Comparison of ENCODE assay signal across 14 mouse cellular contexts in genomic region chr2:36184876-36185275, GRCm38 (mm10). TPM values are rescaled to one million over a fixed set of nuclear protein-coding genes. Genes with fewer than 3 reads are reported as not detected.
DNase-seq lines count a peak whose midpoint lies in the region; ATAC-seq and TF ChIP-seq lines count a peak whose summit lies in the region.
"Had no signal": no experiment of that assay in that cellular context is flagged by ENCODE, and none has a peak within 500 bp of the region (broad histone marks: within the 10 kb centered on the region; RNA-seq: fewer than 3 reads in every experiment).

No protein-coding gene starts in this region.

- H3K36me3 ChIP-seq in heart, embryonic 15.5 days: no peaks in the 10 kb centered on the region
- H3K36me3 ChIP-seq in lung, postnatal 0 days (ENCODE audit: insufficient read depth, low read length): no peaks in the 10 kb centered on the region
- no peaks in the 10 kb centered on the region for H3K36me3 ChIP-seq in stomach, embryonic 15.5 days

- TF ChIP-seq EP300 in lung, postnatal 0 days (IDR thresholded peaks at IDR 0.05): peak; percentile 21; the same call in 1 of the 2 replicates

- no peaks in the 10 kb centered on the region for H3K27me3 ChIP-seq in heart, embryonic 15.5 days
- no peaks in the 10 kb centered on the region for H3K27me3 ChIP-seq in lung, postnatal 0 days (replicated peaks; ENCODE audit: insufficient read depth, low read length)
- no peaks in the 10 kb centered on the region for H3K27me3 ChIP-seq in stomach, embryonic 15.5 days (replicated peaks)

- no peak overlapping the region for H3K9ac ChIP-seq in heart, embryonic 15.5 days
- H3K9ac ChIP-seq in lung, postnatal 0 days (replicated peaks; ENCODE audit: low read depth): no peak overlapping the region
- H3K9ac ChIP-seq in stomach, embryonic 15.5 days: no peak overlapping the region

- no peaks in the 10 kb centered on the region for H3K9me3 ChIP-seq in heart, embryonic 15.5 days (replicated peaks)
- no peaks in the 10 kb centered on the region for H3K9me3 ChIP-seq in lung, postnatal 0 days (ENCODE audit: low read length)
- no peaks in the 10 kb centered on the region for H3K9me3 ChIP-seq in stomach, embryonic 15.5 days
- H3K9me3 ChIP-seq: limb, embryonic 10.5 days had no signal

- H3K27ac ChIP-seq in heart, embryonic 15.5 days: peak overlapping the region; percentile 81
- peak overlapping the region; percentile 4 for H3K27ac ChIP-seq in lung, postnatal 0 days (ENCODE audit: low read length)
- peak overlapping the region; percentile 83 for H3K27ac ChIP-seq in stomach, embryonic 15.5 days
- H3K27ac ChIP-seq: limb, embryonic 10.5 days; macrophage had no signal

- no peak for TF ChIP-seq CTCF in lung, postnatal 0 days (IDR thresholded peaks at IDR 0.05)

- no peak overlapping the region for H3K4me2 ChIP-seq in heart, embryonic 15.5 days
- no peak overlapping the region for H3K4me2 ChIP-seq in lung, postnatal 0 days (replicated peaks; ENCODE audit: low read depth, low read length)
- H3K4me2 ChIP-seq in stomach, embryonic 15.5 days: no peak overlapping the region

- no peak for ATAC-seq in heart, embryonic 15.5 days (replicated peaks; ENCODE audit: insufficient number of reproducible peaks, insufficient read depth, low FRiP score, low read depth)
- peak; percentile 65 for ATAC-seq in lung, postnatal 0 days
- 0 out of 2 replicates have a peak, but pooled peaks have one; percentile 13 for ATAC-seq in stomach, embryonic 15.5 days (ENCODE audit: insufficient read depth, low FRiP score, low read depth)

- 66% methylated on average over 6 of the region's 6 CpGs for WGBS in heart, embryonic 15.5 days
- WGBS in lung, postnatal 0 days: 54% methylated on average over 6 of the region's 6 CpGs
- 40% methylated on average over 6 of the region's 6 CpGs for WGBS in stomach, embryonic 15.5 days

- DNase-seq in heart, postnatal 4 days: no peak
- DNase-seq in kidney, postnatal 4 days: peak; percentile 40 to 61
- DNase-seq in kidney, adult 9 months: no peak
- DNase-seq in lung, postnatal 0 days (ENCODE audit: low spot score): peak; percentile 71
- DNase-seq in lung, postnatal 25 days (ENCODE audit: low spot score): no peak
- no peak for DNase-seq in adrenal gland, postnatal 14 days
- DNase-seq: cerebellum, adult 11 months; heart, adult 11 months; heart, postnatal 36 days; retina, postnatal 1 day had no signal

- no peak overlapping the region for H3K4me3 ChIP-seq in heart, embryonic 15.5 days
- no peak overlapping the region for H3K4me3 ChIP-seq in lung, postnatal 0 days (ENCODE audit: low read depth, low read length)
- no peak overlapping the region for H3K4me3 ChIP-seq in stomach, embryonic 15.5 days (replicated peaks)
- H3K4me3 ChIP-seq: limb, embryonic 10.5 days had no signal

- H3K4me1 ChIP-seq in heart, embryonic 15.5 days (replicated peaks): peaks cover 16% of the 10 kb centered on the region
- 0 out of 2 replicates have a peak, but pooled peaks cover 4% of the 10 kb centered on the region for H3K4me1 ChIP-seq in lung, postnatal 0 days (ENCODE audit: insufficient read depth, low read depth, low read length)
- H3K4me1 ChIP-seq in stomach, embryonic 15.5 days: no peaks in the 10 kb centered on the region
- H3K4me1 ChIP-seq: limb, embryonic 10.5 days had no signal

RNA-seq across cellular contexts. Expression of gene Ptgs1, which starts 45.4 kb away (rescaled TPM):
- 23.0 and 29.7 TPM in 2 replicates for polyA plus RNA-seq in heart, embryonic 15.5 days (2015; fragmentation: Nextera tagmentation; extraction: Ambion mirVana)
- 10 to 100 TPM; 13.7 to 16.0 TPM for total RNA-seq in heart, postnatal 4 days (2021)
- polyA plus RNA-seq in lung, postnatal 0 days (2015; fragmentation: Nextera tagmentation; extraction: Ambion mirVana): 111 and 116 TPM in 2 replicates
- 27.9 and 31.3 TPM in 2 replicates for polyA plus RNA-seq in stomach, embryonic 15.5 days (2015; fragmentation: Nextera tagmentation; extraction: Ambion mirVana)
- 13.6 and 14.9 TPM in 2 replicates for total RNA-seq in adrenal gland, postnatal 14 days (2021)

RNA-seq across cellular contexts. Expression of gene Rbm18, which starts 48.3 kb away (rescaled TPM):
- 62.6 and 63.6 TPM in 2 replicates for polyA plus RNA-seq in heart, embryonic 15.5 days (2015; fragmentation: Nextera tagmentation; extraction: Ambion mirVana)
- total RNA-seq in heart, postnatal 4 days (2021): 10 to 100 TPM; 41.4 to 42.7 TPM
- polyA plus RNA-seq in lung, postnatal 0 days (2015; fragmentation: Nextera tagmentation; extraction: Ambion mirVana): 60.5 and 64.2 TPM in 2 replicates
- polyA plus RNA-seq in stomach, embryonic 15.5 days (2015; fragmentation: Nextera tagmentation; extraction: Ambion mirVana): 54.9 and 60.1 TPM in 2 replicates
- 27.3 and 27.4 TPM in 2 replicates for total RNA-seq in adrenal gland, postnatal 14 days (2021)

RNA-seq across cellular contexts. Expression of gene Mrrf, which starts 48.7 kb away (rescaled TPM):
- polyA plus RNA-seq in heart, embryonic 15.5 days (2015; fragmentation: Nextera tagmentation; extraction: Ambion mirVana): 32.4 and 38.6 TPM in 2 replicates
- 10 to 100 TPM; 37.3 to 39.1 TPM for total RNA-seq in heart, postnatal 4 days (2021)
- polyA plus RNA-seq in lung, postnatal 0 days (2015; fragmentation: Nextera tagmentation; extraction: Ambion mirVana): 24.2 and 27.2 TPM in 2 replicates
- polyA plus RNA-seq in stomach, embryonic 15.5 days (2015; fragmentation: Nextera tagmentation; extraction: Ambion mirVana): 27.4 and 30.7 TPM in 2 replicates
- 26.0 and 27.0 TPM in 2 replicates for total RNA-seq in adrenal gland, postnatal 14 days (2021)

Comparison
In these comparisons a context has a peak if more than half of its experiments do, and no peak if none do; other contexts are left out.
1. DNase-seq: peak in kidney, postnatal 4 days (2 of 2) and lung, postnatal 0 days (single experiment); none in heart, postnatal 4 days (single experiment), kidney, adult 9 months (single experiment), lung, postnatal 25 days (single experiment) and adrenal gland, postnatal 14 days (single experiment).
2. H3K27ac ChIP-seq: peak in every context shown above with its lines; median percentile 83 in stomach, embryonic 15.5 days; 81 in heart, embryonic 15.5 days; 4 in lung, postnatal 0 days.